Mouse (Mus musculus): ENCODE results near the gene Fzr1. TPM values are rescaled to one million over a fixed set of nuclear protein-coding genes. Genes with fewer than 3 reads are reported as not detected.
A peak's percentile ranks its signal among the peaks of the same experiment; 100 is the strongest.

The Fzr1 gene
- polyA plus RNA-seq, 1 experiment from 2014 or later = 132 TPM

DNA sequence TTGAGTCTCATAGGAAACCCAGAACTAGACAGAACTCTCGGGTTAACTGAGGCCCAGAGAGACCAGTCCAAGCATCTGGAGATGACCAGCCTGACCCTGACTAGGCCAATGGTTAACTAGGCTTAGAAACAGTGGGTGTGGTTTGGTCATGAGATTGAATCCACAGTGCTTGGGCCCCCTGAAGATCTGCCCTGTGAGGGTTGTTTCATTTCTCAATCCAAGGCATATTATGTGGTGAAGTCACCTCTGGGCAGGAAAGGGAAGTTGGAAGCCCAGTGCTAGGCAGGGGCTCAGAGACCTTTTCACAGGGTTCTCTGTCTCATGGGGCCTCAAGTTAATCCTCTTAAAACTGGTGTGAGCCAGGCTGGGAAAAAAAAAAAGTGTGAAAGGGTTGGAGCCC lies 19.5 kb downstream of the Fzr1 start:
- Histone ChIP-seq H3K9me3 (ENCODE audit: control insufficient read depth, low read length) (no peaks in the 10 kb centered on the region), H3K27me3 (ENCODE audit: control insufficient read depth, insufficient read depth, low read length) (peaks cover 15% of the 10 kb centered on the region), H3K4me1 (replicated peaks; ENCODE audit: control insufficient read depth, insufficient read depth, low read length) (peaks cover 14% of the 10 kb centered on the region; the same call in 1 of the 2 replicates), H3K4me3 (ENCODE audit: low read depth, low read length) (no peak overlapping the region), H3K9ac (ENCODE audit: low read length) (no peak overlapping the region), H3K27ac (ENCODE audit: low read depth, low read length) (no peak overlapping the region), H3K36me3 (ENCODE audit: control insufficient read depth, insufficient read depth, low read length) (no peaks in the 10 kb centered on the region), H3K4me2 (ENCODE audit: low read depth, low read length, severe bottlenecking) (no peak overlapping the region)
- ATAC-seq (replicated peaks; ENCODE audit: low FRiP score) (no peak), DNase-seq (ENCODE audit: low spot score) (no peak)
- 55% methylated on average over 1 of the region's 1 CpGs for WGBS

DNA sequence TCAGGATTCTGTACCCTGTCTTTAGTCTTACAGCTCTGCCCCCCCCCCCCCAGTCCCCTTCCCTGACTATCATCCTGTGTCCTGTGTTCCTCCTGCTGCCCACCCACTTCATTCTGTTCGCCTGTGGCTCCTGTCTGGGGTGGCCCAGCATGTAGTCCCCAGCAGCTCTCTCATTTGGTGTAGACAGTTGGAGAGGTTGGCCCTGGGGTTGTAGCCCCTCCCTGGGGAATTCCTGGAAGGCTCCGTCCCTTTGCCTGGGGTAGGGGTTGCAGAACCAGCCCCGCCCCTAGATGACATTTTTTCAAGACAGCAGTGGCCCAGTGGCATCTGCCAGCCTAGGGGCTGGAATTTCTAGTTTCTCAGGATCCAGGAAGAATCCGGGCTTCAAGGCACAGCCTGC lies 20.1 kb downstream of the Fzr1 start:
- H3K9me3 ChIP-seq (ENCODE audit: control insufficient read depth, low read length) = no peaks in the 10 kb centered on the region
- peaks cover 10% of the 10 kb centered on the region; the same call in 1 of the 2 replicates for H3K27me3 ChIP-seq (ENCODE audit: control insufficient read depth, insufficient read depth, low read length)
- DNase-seq (ENCODE audit: low spot score) (no peak), ATAC-seq (replicated peaks; ENCODE audit: low FRiP score) (no peak; the same call in 1 of the 2 replicates)
- H3K4me1 ChIP-seq (replicated peaks; ENCODE audit: control insufficient read depth, insufficient read depth, low read length) = peaks cover 8% of the 10 kb centered on the region; the same call in 1 of the 2 replicates
- H3K9ac ChIP-seq (ENCODE audit: low read length) = peak overlapping the region; percentile 64
- H3K36me3 ChIP-seq (ENCODE audit: control insufficient read depth, insufficient read depth, low read length) = no peaks in the 10 kb centered on the region
- WGBS = 36% methylated on average over 4 of the region's 4 CpGs
- peak overlapping the region; percentile 99 for H3K4me2 ChIP-seq (ENCODE audit: low read depth, low read length, severe bottlenecking)
- no peak overlapping the region for H3K27ac ChIP-seq (ENCODE audit: low read depth, low read length)
- peak overlapping the region; percentile 64 for H3K4me3 ChIP-seq (ENCODE audit: low read depth, low read length)

DNA sequence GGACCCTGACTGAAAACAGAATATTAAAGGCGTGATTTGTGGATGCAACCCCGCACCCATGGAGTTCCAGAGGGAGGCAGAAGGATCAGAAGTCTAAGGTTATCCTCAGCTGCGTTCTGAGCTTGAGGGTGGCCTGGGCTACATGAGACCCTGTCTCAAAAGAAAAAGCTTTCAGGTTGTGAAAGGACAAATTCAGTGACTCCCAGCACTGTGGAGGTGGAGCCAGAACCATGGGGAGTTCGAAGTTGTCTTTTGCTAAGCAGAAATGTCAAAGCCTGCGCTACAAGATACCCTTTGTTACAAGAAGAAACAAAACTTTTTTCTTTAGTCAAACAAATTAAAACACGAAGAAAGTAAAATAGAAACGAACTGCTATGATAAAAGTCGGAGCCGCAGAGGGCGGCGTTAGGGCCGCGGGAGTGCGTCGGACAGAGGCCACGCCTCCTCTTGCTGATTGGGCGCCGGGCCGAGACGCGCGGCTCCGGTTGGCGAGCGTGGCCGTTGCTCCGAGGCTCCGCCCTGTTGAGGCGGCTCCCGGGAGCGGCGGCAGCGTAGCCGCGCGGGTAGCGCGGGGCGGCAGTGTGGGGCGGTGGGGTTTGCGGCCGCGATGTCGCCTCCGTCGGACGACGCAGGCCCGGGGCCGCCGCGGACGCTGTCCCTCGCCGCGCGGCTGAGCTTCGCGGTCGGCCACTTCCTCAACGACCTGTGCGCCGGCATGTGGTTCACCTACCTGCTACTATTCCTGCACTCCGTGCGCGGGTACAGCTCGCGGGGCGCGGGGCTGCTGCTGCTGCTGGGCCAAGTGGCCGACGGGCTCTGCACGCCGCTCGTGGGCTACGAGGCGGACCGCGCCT lies 21.1 kb downstream of the Fzr1 start, which contains the start of gene Mfsd12:
Mfsd12 (plus strand) TSS at position 501 of the 854 bp plus-strand sequence.
- Histone ChIP-seq H3K9me3 (ENCODE audit: control insufficient read depth, low read length) (no peaks in the 10 kb centered on the region), H3K4me3 (ENCODE audit: low read depth, low read length) (peak within 1 kb of the TSS; percentile 64), H3K27me3 (ENCODE audit: control insufficient read depth, insufficient read depth, low read length) (peaks cover 5% of the 10 kb centered on the region; the same call in 1 of the 2 replicates), H3K9ac (ENCODE audit: low read length) (peak within 1 kb of the TSS; percentile 64), H3K4me1 (replicated peaks; ENCODE audit: control insufficient read depth, insufficient read depth, low read length) (peaks cover 7% of the 10 kb centered on the region; the same call in 1 of the 2 replicates), H3K4me2 (ENCODE audit: low read depth, low read length, severe bottlenecking) (peak within 1 kb of the TSS; percentile 99), H3K36me3 (ENCODE audit: control insufficient read depth, insufficient read depth, low read length) (no peaks in the 10 kb centered on the region), H3K27ac (ENCODE audit: low read depth, low read length) (no peak within 1 kb of the TSS)
- WGBS = 2% methylated on average over 78 of the region's 79 CpGs
- DNase-seq (ENCODE audit: low spot score) (peak; percentile 93), ATAC-seq (replicated peaks; ENCODE audit: low FRiP score) (peak; percentile 92)

DNA sequence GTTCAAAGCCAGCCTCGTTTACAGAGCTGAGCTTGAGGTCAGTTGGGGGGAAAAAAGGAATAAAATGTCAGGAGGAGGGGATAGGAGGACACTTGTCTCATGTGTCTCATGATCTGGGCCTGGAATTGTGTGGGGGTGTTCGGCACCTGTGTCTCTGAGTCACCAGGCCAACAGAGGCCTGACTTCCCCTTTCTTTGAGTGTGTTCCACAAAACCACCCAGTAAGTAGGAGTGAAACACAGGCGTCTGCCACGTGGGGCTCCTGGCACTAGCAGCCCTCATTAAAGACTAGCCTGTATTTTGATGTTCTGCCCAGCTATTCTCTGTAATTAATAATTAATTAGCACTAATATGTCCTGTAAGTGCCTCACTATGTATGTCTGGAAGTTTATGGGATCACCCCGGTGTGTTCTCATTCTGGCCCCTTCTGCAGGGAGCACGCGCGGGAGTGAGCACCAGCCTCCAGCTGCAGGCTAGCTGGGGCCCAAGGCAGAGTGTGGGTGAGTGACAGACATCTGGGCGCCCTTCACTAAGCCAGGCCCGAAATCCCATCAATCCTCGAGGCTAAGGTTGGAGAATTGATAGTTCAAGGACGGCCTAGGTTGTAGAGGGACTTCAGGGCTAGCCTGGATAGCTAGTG lies 21.8 kb downstream of the Fzr1 start:
- 60% methylated on average over 12 of the region's 12 CpGs for WGBS
- no peak for DNase-seq (ENCODE audit: low spot score)
- H3K4me2 ChIP-seq (ENCODE audit: low read depth, low read length, severe bottlenecking) = peak overlapping the region; percentile 99; the same call in 1 of the 2 replicates
- no peak for ATAC-seq (replicated peaks; ENCODE audit: low FRiP score)
- H3K27me3 ChIP-seq (ENCODE audit: control insufficient read depth, insufficient read depth, low read length) = peaks cover 5% of the 10 kb centered on the region; the same call in 1 of the 2 replicates
- H3K36me3 ChIP-seq (ENCODE audit: control insufficient read depth, insufficient read depth, low read length) = no peaks in the 10 kb centered on the region
- no peaks in the 10 kb centered on the region for H3K9me3 ChIP-seq (ENCODE audit: control insufficient read depth, low read length)
- H3K27ac ChIP-seq (ENCODE audit: low read depth, low read length) = no peak overlapping the region
- H3K4me3 ChIP-seq (ENCODE audit: low read depth, low read length) = no peak overlapping the region; the same call in 1 of the 2 replicates
- H3K4me1 ChIP-seq (replicated peaks; ENCODE audit: control insufficient read depth, insufficient read depth, low read length) = peaks cover 7% of the 10 kb centered on the region; the same call in 1 of the 2 replicates
- H3K9ac ChIP-seq (ENCODE audit: low read length) = no peak overlapping the region

DNA sequence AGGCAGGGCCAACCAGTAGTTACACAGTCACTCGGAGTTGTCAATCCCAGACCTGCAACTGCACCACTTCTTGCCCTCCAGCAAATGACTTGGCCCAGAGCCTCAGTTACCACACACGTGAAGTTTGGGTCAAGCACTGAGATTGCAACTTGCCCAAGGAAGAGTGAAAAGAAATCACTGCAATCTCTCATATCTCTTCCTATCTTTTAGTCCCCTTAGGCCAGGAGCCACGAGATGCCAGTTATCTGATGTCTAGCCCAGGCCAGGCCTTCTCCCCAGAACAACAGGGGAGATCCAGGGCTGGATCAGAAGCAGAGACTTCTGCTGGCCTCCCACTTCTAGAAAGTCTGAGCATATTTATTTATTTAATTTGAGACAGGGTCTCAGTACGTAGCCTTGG lies 22.8 kb downstream of the Fzr1 start:
- Histone ChIP-seq H3K4me2 (ENCODE audit: low read depth, low read length, severe bottlenecking) (no peak overlapping the region), H3K27me3 (ENCODE audit: control insufficient read depth, insufficient read depth, low read length) (peaks cover 5% of the 10 kb centered on the region; the same call in 1 of the 2 replicates), H3K36me3 (ENCODE audit: control insufficient read depth, insufficient read depth, low read length) (no peaks in the 10 kb centered on the region), H3K27ac (ENCODE audit: low read depth, low read length) (no peak overlapping the region), H3K4me3 (ENCODE audit: low read depth, low read length) (no peak overlapping the region), H3K9ac (ENCODE audit: low read length) (no peak overlapping the region), H3K4me1 (replicated peaks; ENCODE audit: control insufficient read depth, insufficient read depth, low read length) (peaks cover 7% of the 10 kb centered on the region; the same call in 1 of the 2 replicates), H3K9me3 (ENCODE audit: control insufficient read depth, low read length) (no peaks in the 10 kb centered on the region)
- ATAC-seq (replicated peaks; ENCODE audit: low FRiP score) (no peak), DNase-seq (ENCODE audit: low spot score) (no peak)
- 80% methylated on average over 4 of the region's 4 CpGs for WGBS

DNA sequence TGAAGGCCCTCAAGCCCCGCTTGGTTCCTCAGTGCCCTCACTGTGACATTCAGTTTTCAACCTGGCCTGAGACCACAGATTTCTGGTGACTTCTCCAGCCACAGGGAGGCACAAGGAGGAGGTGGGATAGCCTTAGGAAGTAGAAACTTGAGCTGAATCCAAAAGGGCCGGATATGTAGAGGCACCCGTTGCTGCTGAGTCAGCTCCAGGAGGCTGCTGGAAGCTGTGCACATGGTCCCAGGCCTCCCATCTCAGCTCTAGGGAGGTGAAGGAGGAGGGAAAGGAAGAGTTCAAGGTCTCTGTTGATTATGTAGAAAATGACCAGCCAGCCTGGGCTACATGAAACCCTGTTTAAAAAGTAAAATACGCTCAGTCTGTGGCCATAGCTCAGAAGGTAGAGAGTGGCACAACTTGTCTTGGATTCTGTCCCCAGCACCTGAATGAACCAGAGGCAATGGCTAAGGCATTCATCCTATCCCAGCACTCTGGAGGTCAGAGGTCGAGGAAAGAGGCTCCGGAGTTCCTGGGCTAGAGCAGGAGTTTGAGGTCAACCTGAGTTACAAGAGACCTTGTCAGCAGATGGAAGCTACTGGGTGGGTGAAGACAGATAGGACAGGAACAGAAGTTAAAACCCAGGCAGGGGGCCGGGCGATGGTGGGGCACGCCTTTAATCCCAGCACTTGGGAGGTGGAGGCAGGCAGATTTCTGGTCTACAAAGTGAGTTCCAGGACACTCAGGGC lies 23.4 kb downstream of the Fzr1 start:
- Histone ChIP-seq H3K4me2 (ENCODE audit: low read depth, low read length, severe bottlenecking) (no peak overlapping the region), H3K27ac (ENCODE audit: low read depth, low read length) (no peak overlapping the region), H3K4me1 (replicated peaks; ENCODE audit: control insufficient read depth, insufficient read depth, low read length) (peaks cover 7% of the 10 kb centered on the region; the same call in 1 of the 2 replicates), H3K9ac (ENCODE audit: low read length) (no peak overlapping the region), H3K9me3 (ENCODE audit: control insufficient read depth, low read length) (no peaks in the 10 kb centered on the region), H3K36me3 (ENCODE audit: control insufficient read depth, insufficient read depth, low read length) (no peaks in the 10 kb centered on the region), H3K27me3 (ENCODE audit: control insufficient read depth, insufficient read depth, low read length) (peaks cover 5% of the 10 kb centered on the region; the same call in 1 of the 2 replicates), H3K4me3 (ENCODE audit: low read depth, low read length) (no peak overlapping the region)
- ATAC-seq (replicated peaks; ENCODE audit: low FRiP score) (no peak), DNase-seq (ENCODE audit: low spot score) (no peak)
- 68% methylated on average over 9 of the region's 9 CpGs for WGBS

DNA sequence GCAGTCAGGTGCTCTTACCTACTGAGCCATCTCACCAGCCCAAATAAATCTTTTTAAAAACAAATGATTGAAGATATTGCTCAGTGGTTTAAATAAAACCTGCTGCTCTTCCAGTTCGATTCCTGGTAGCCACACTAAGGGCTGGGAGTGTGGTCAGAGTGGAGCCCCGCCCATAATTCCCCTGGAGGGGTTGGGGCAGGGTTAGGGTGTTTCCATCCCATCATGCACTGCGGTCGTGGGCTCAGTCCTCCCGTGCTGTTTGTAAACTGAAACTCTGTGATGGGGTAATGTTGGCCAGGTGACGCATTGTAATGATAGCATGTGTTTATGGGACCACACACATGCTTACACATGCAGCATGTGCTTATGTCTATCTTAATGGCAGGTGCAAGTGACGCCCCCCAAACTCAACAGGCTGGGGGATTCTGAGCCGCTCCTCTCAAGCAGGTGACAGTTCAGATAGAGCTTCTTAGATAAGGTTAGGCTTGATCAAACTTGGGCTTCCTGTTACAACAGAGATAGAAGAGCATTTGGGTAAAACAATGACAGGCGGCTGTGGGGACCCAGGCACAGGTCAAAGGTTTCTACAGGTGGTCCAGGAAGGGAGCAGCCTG lies 26.5 kb downstream of the Fzr1 start:
- 21% methylated on average over 9 of the region's 9 CpGs for WGBS
- peaks cover 16% of the 10 kb centered on the region for H3K4me1 ChIP-seq (replicated peaks; ENCODE audit: control insufficient read depth, insufficient read depth, low read length)
- no peak overlapping the region for H3K4me2 ChIP-seq (ENCODE audit: low read depth, low read length, severe bottlenecking)
- no peaks in the 10 kb centered on the region for H3K36me3 ChIP-seq (ENCODE audit: control insufficient read depth, insufficient read depth, low read length)
- H3K9ac ChIP-seq (ENCODE audit: low read length) = no peak overlapping the region
- no peaks in the 10 kb centered on the region for H3K9me3 ChIP-seq (ENCODE audit: control insufficient read depth, low read length)
- H3K27ac ChIP-seq (ENCODE audit: low read depth, low read length) = no peak overlapping the region
- peaks cover 6% of the 10 kb centered on the region; the same call in 1 of the 2 replicates for H3K27me3 ChIP-seq (ENCODE audit: control insufficient read depth, insufficient read depth, low read length)
- DNase-seq (ENCODE audit: low spot score) = no peak
- no peak for ATAC-seq (replicated peaks; ENCODE audit: low FRiP score)
- H3K4me3 ChIP-seq (ENCODE audit: low read depth, low read length) = no peak overlapping the region

Data from forebrain, embryonic 11.5 days (tissue).